Mouse (Mus musculus) lung, embryonic 16.5 days (tissue): ENCODE results near the gene Yipf2. TPM values are rescaled to one million over a fixed set of nuclear protein-coding genes. Genes with fewer than 3 reads are reported as not detected.

ENCODE experiments used
- ATAC-seq: fragments of 200-750 bp; cut with Nextera tagmentation; 2 replicates; pipeline ENCODE4 v1.8.0; 2017; ENCODE audit warnings: low read depth, mild to moderate bottlenecking, moderate library complexity
- H3K27ac ChIP-seq: fragments of 300-500 bp; sonication (generic); 2 replicates; pipeline ENCODE4 v1.5.1; 2014; ENCODE audit warnings: mild to moderate bottlenecking, control low read depth, low read length
- H3K27me3 ChIP-seq: fragments of 300-500 bp; sonication (generic); 2 replicates; pipeline ENCODE4 v1.6.1; 2014; ENCODE audit warnings: low read depth, low read length, mixed read lengths; ENCODE audit not compliant: control insufficient read depth, insufficient read depth
- H3K36me3 ChIP-seq: fragments of 300-500 bp; sonication (generic); 2 replicates; pipeline ENCODE4 v1.6.1; 2014; ENCODE audit warnings: low read length; ENCODE audit not compliant: control insufficient read depth, insufficient read depth
- H3K4me1 ChIP-seq: fragments of 300-500 bp; sonication (generic); replicated peaks from 2 replicates; pipeline ENCODE4 v1.6.1; 2014; ENCODE audit warnings: low read length, mixed read lengths; ENCODE audit not compliant: control insufficient read depth, insufficient read depth
- H3K4me2 ChIP-seq: fragments of 300-500 bp; sonication (generic); 2 replicates; pipeline ENCODE4 v1.6.1; 2014; ENCODE audit warnings: low read depth, low read length, control low read depth
- H3K4me3 ChIP-seq: fragments of 300-500 bp; sonication (generic); 2 replicates; pipeline ENCODE4 v1.5.1; 2014; ENCODE audit warnings: mild to moderate bottlenecking, low read length, control low read depth
- H3K9ac ChIP-seq: fragments of 300-500 bp; sonication (generic); 2 replicates; pipeline ENCODE4 v1.6.1; 2014; ENCODE audit warnings: low read length, control low read depth
- H3K9me3 ChIP-seq: fragments of 300-500 bp; sonication (generic); 2 replicates; pipeline ENCODE4 v1.6.1; 2016; ENCODE audit warnings: low read length; ENCODE audit not compliant: control insufficient read depth
- WGBS: fragments of 180-500 bp; shearing (Covaris S2); extraction: QIAGEN DNeasy Blood & Tissue Kit; methylation state at CpG from one replicate; pipeline ENCODE4 v1.1.7; 2014; 5-methylcytosine and 5-hydroxymethylcytosine counted together
- polyA plus RNA-seq: library from polyadenylated mRNA; unstranded; fragments of >200 nt; fragmentation: Nextera tagmentation; extraction: Ambion mirVana; gene quantifications from 2 replicates; pipeline ENCODE4 v1.2.1, GENCODE M21; 2015

Gene Yipf2
- polyA plus RNA-seq, 1 experiment from 2014 or later = 30.0 TPM

DNA sequence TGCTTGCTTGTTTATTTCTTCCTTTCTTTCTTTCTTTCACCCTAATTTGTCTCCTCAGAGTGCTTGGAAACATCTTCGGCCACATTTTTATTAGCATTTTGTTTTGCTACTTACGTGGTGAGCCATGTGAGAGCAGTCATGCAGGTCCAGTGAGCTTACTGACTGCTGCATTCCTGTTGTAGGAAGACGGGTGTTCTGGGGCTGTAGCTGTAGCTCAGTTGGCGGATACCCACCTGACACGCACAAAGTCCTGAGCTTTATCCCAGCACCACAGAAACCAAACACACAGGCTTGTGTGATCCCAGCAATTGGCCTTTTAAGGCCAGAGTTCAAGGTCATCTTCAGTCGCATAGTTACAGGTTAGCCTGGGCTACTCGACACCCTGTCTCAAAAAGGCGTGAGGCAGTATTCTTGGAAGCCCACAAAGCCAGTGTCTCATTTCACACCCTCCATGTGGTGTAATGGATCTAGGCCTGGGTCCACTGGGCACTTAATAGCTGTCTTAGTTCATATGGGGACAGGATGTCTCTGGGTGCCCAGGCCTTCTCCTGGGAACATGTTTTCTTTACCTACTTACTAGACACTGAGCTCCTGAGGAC lies 23.9 kb downstream of the Yipf2 start:
- H3K4me1 ChIP-seq = no peaks in the 10 kb centered on the region
- H3K36me3 ChIP-seq = peaks cover 19% of the 10 kb centered on the region
- no peaks in the 10 kb centered on the region for H3K27me3 ChIP-seq
- no peak overlapping the region for H3K4me3 ChIP-seq
- no peaks in the 10 kb centered on the region for H3K9me3 ChIP-seq
- WGBS = 86% methylated on average over 8 of the region's 8 CpGs
- no peak overlapping the region for H3K9ac ChIP-seq
- H3K27ac ChIP-seq = no peak overlapping the region
- no peak for ATAC-seq
- H3K4me2 ChIP-seq = no peak overlapping the region

DNA sequence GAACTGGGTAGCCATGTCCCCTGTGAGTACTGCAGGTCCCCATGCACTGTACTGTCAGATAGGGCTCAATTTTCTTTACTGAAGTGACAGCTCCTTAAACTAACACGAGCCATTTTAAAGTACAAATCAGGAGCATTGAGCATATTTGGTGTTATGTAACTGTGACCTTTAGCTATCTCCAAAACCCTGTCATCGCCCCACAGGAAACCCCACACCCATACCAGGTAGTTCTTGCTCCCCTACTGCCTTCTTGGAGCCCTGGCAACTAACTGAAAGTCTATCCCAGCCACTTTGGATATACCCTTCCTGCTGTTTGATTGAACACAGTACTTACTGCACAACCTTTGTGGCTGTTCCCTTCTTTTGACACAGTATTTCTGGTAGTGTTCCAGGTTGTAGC lies 25.6 kb downstream of the Yipf2 start:
- Histone ChIP-seq H3K4me1 (no peaks in the 10 kb centered on the region), H3K36me3 (peaks cover 15% of the 10 kb centered on the region), H3K9me3 (no peaks in the 10 kb centered on the region), H3K9ac (no peak overlapping the region), H3K4me3 (no peak overlapping the region), H3K4me2 (no peak overlapping the region), H3K27me3 (no peaks in the 10 kb centered on the region), H3K27ac (no peak overlapping the region)
- no peak for ATAC-seq
- 74% methylated on average over 2 of the region's 2 CpGs for WGBS

DNA sequence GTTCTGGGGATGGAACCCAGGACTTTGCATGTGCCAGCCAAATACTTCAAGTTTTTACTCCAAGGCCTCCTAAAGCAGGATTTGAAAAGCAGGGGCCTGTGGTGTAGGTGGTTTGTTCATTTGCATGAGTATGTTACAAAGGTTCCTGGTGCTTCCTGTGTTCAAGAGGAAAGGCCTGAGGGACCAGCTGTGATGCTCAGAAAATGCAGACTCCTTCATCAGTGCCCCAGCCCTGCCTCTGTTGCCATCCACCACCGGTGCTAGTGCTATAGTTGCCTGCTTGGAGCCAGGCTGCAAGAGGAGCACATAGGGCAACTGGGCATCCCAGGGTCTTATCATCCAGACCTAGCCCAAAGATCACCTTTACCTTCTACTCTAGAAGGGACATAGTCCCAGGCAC lies 26.1 kb downstream of the Yipf2 start:
- Histone ChIP-seq H3K9ac (no peak overlapping the region), H3K27ac (no peak overlapping the region), H3K4me1 (no peaks in the 10 kb centered on the region), H3K4me3 (no peak overlapping the region), H3K36me3 (peaks cover 15% of the 10 kb centered on the region), H3K27me3 (no peaks in the 10 kb centered on the region), H3K9me3 (no peaks in the 10 kb centered on the region), H3K4me2 (no peak overlapping the region)
- whole genome bisulfite sequencing = 73% methylated on average over 1 of the region's 1 CpGs
- no peak for ATAC-seq

- H3K27ac ChIP-seq = no peak overlapping the region
- no peaks in the 10 kb centered on the region for H3K9me3 ChIP-seq
These were observed 27.5 kb downstream of the Yipf2 start for GRCm38 (mm10) chr9:21565004-21565586.

DNA sequence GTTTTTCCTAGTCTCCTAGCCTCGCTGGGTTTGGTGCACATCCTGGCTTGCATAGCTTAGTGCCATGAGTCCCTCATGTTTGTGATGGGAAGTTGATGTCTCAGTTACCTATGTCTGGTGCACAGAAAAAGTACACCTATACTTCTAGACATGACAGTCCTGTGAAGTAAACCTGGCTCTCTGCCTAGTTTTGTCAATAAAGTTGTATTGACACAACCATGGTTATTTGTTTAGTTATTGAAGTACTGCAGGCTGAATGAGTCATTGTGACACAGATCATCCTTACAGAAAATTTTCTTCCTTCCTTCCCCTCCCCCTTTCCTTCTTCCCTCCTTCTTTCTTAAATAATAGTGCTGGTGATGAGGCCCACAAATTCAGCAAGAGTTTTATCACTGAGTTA lies 28.2 kb downstream of the Yipf2 start:
- Histone ChIP-seq H3K27me3 (no peaks in the 10 kb centered on the region), H3K9ac (no peak overlapping the region), H3K36me3 (no peaks in the 10 kb centered on the region), H3K27ac (no peak overlapping the region), H3K4me1 (no peaks in the 10 kb centered on the region), H3K9me3 (no peaks in the 10 kb centered on the region), H3K4me3 (no peak overlapping the region), H3K4me2 (no peak overlapping the region)
- WGBS = 59% methylated on average over 1 of the region's 1 CpGs
- no peak for ATAC-seq

More at GRCm38 (mm10) chr9:21565004-21565586, 27.5 kb downstream of the Yipf2 start:
- Histone ChIP-seq H3K27me3 (no peaks in the 10 kb centered on the region), H3K9ac (no peak overlapping the region), H3K4me2 (no peak overlapping the region), H3K4me3 (no peak overlapping the region), H3K4me1 (no peaks in the 10 kb centered on the region), H3K36me3 (peaks cover 6% of the 10 kb centered on the region)
- WGBS = 69% methylated on average over 4 of the region's 4 CpGs
- ATAC-seq = no peak

- Histone ChIP-seq H3K9ac (no peak overlapping the region), H3K27ac (no peak overlapping the region), H3K4me3 (no peak overlapping the region), H3K4me2 (no peak overlapping the region), H3K36me3 (no peaks in the 10 kb centered on the region; the same call in 1 of the 2 replicates), H3K27me3 (no peaks in the 10 kb centered on the region), H3K9me3 (no peaks in the 10 kb centered on the region), H3K4me1 (peaks cover 7% of the 10 kb centered on the region)
- WGBS = 96% methylated on average over 3 of the region's 3 CpGs
- ATAC-seq = no peak
These were observed 33.5 kb downstream of the Yipf2 start for GRCm38 (mm10) chr9:21559151-21559550.

DNA sequence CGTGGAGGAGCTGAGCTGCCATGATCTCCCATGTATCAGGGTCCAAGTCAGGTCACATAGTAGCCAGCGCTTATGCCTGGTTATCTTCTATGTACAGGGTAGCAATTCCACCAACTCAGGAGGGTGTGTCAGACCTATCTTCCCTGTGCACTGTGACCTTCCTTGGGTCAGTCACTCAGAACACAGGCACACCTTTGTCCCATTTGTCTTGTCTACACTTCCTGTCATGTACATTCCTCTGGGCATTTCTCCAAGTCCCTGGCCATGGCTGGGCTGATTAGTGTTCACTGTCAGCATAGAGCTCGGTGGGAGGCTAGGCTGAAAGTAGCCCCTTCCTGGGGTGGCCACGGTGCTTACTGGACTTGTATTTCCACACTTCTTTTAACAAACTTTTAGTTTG lies 34.3 kb downstream of the Yipf2 start:
- Histone ChIP-seq H3K36me3 (no peaks in the 10 kb centered on the region; the same call in 1 of the 2 replicates), H3K4me2 (no peak overlapping the region), H3K9ac (no peak overlapping the region), H3K4me3 (no peak overlapping the region), H3K9me3 (no peaks in the 10 kb centered on the region), H3K27me3 (no peaks in the 10 kb centered on the region), H3K27ac (no peak overlapping the region), H3K4me1 (peaks cover 7% of the 10 kb centered on the region)
- 74% methylated on average over 4 of the region's 4 CpGs for WGBS
- 0 out of 2 replicates have a peak, but pooled peaks have one; percentile 28 for ATAC-seq

DNA sequence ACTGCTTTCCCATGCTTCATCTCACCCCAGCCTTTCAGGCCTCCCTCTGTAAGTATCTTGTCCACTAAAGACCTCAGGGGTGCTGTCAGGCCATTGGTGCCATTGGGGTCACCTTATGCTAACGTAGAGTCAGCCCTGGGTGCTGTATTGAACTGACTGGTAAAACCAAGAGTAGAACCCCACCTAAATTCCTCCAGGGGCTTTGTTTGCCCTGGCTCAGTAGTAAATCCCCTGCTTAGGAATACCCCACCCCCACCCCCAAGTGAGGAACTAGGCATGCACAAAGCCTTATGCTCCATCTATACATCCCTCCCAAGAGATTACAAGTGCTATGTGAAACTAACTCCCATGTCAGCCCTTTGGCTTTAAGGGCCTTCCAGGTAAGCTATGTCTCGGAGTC lies 35.1 kb downstream of the Yipf2 start:
- H3K9me3 ChIP-seq = no peaks in the 10 kb centered on the region
- no peak overlapping the region for H3K4me3 ChIP-seq
- 86% methylated on average over 2 of the region's 2 CpGs for WGBS
- H3K4me1 ChIP-seq = peaks cover 7% of the 10 kb centered on the region
- H3K9ac ChIP-seq = no peak overlapping the region
- no peak for ATAC-seq
- H3K36me3 ChIP-seq = no peaks in the 10 kb centered on the region; the same call in 1 of the 2 replicates
- no peak overlapping the region for H3K27ac ChIP-seq
- H3K4me2 ChIP-seq = no peak overlapping the region
- no peaks in the 10 kb centered on the region for H3K27me3 ChIP-seq

DNA sequence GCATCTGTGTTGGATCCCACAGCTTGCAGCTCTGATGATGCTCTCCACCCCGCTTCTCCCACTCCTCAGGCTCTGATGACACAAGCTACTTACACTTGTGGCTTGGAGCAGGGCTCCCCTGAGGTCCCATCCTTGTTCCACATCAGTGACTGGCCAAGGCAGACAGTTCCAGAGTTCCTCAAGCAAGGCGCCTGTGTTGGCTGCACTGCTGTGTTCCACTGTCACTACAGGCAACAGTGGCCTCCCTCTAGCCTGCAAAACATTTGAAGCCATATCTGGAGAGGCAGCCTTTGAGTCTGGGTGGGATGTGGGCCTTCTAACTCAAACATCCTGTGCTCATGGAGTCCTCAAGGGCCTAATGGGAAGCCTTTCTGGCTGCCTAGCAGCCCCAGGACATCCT lies 35.6 kb downstream of the Yipf2 start:
- 95% methylated on average over 2 of the region's 2 CpGs for WGBS
- no peak overlapping the region for H3K4me2 ChIP-seq
- H3K27me3 ChIP-seq = no peaks in the 10 kb centered on the region
- no peaks in the 10 kb centered on the region; the same call in 1 of the 2 replicates for H3K36me3 ChIP-seq
- no peaks in the 10 kb centered on the region for H3K9me3 ChIP-seq
- H3K27ac ChIP-seq = no peak overlapping the region
- no peak overlapping the region for H3K9ac ChIP-seq
- no peak for ATAC-seq
- H3K4me3 ChIP-seq = no peak overlapping the region
- H3K4me1 ChIP-seq = peaks cover 7% of the 10 kb centered on the region
